Mouse (Mus musculus) hindbrain, embryonic 12.5 days (tissue): ENCODE measurements around the gene Chka. TPM values are rescaled to one million over a fixed set of nuclear protein-coding genes. Genes with fewer than 3 reads are reported as not detected.

Experiments used
- ATAC-seq: fragments of 200-750 bp; cut with Nextera tagmentation; 2 replicates; pipeline ENCODE4 v1.8.0; 2017; ENCODE audit warnings: moderate TSS enrichment; ENCODE audit not compliant: low FRiP score
- H3K27ac ChIP-seq: fragments of 300-500 bp; sonication (generic); 2 replicates; pipeline ENCODE4 v1.5.1; 2016; ENCODE audit warnings: mild to moderate bottlenecking
- H3K27me3 ChIP-seq: fragments of 300-500 bp; sonication (generic); 2 replicates; pipeline ENCODE4 v1.6.1; 2016; ENCODE audit warnings: mild to moderate bottlenecking
- H3K36me3 ChIP-seq: fragments of 300-500 bp; sonication (generic); 2 replicates; pipeline ENCODE4 v1.6.1; 2016; ENCODE audit warnings: mild to moderate bottlenecking
- H3K4me1 ChIP-seq: fragments of 300-500 bp; sonication (generic); 2 replicates; pipeline ENCODE4 v1.6.1; 2016
- H3K4me2 ChIP-seq: fragments of 300-500 bp; sonication (generic); replicated peaks from 2 replicates; pipeline ENCODE4 v1.6.1; 2016; ENCODE audit warnings: mild to moderate bottlenecking
- H3K4me3 ChIP-seq: fragments of 300-500 bp; sonication (generic); 2 replicates; pipeline ENCODE4 v1.5.1; 2016; ENCODE audit warnings: mild to moderate bottlenecking
- H3K9ac ChIP-seq: fragments of 300-500 bp; sonication (generic); 2 replicates; pipeline ENCODE4 v1.6.1; 2016; ENCODE audit warnings: mild to moderate bottlenecking, moderate library complexity
- H3K9me3 ChIP-seq: fragments of 300-500 bp; sonication (generic); replicated peaks from 2 replicates; pipeline ENCODE4 v1.6.1; 2016; ENCODE audit warnings: mild to moderate bottlenecking
- WGBS: fragments of 180-500 bp; shearing (Covaris S2); methylation state at CpG from one replicate; pipeline ENCODE4 v1.1.7; 2016; 5-methylcytosine and 5-hydroxymethylcytosine counted together
- polyA plus RNA-seq: library from polyadenylated mRNA; unstranded; fragments of >200 nt; fragmentation: Nextera tagmentation; extraction: Ambion mirVana; gene quantifications from 2 replicates; pipeline ENCODE4 v1.2.1, GENCODE M21; 2016

The Chka gene
- polyA plus RNA-seq, 1 experiment from 2014 or later = 66.8 TPM

DNA sequence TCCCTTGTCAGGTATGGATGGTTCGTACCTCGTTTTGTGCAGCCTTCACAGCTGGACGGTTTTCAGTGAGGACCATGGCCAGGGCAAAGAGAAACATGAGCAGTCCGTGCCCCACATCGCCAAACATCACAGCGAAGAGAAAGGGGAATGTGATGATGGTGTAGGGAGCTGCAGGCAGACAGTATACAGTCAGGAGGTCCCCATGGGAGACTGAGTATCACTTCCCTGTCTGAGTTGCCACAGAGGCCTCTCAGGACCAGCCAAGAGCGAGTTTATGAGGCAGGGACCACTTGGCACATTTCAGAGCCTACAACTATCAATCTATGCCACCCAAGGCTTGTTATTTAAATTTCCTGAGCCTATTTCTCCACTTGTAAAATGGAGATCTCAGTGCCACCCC lies 47.4 kb downstream of the Chka start:
- Histone ChIP-seq H3K4me3 (no peak overlapping the region), H3K9me3 (no peaks in the 10 kb centered on the region), H3K4me2 (no peak overlapping the region), H3K27ac (no peak overlapping the region), H3K27me3 (no peaks in the 10 kb centered on the region; the same call in 1 of the 2 replicates), H3K9ac (no peak overlapping the region), H3K4me1 (peaks cover 15% of the 10 kb centered on the region), H3K36me3 (peaks cover 40% of the 10 kb centered on the region)
- WGBS = 80% methylated on average over 7 of the region's 7 CpGs
- ATAC-seq = no peak

DNA sequence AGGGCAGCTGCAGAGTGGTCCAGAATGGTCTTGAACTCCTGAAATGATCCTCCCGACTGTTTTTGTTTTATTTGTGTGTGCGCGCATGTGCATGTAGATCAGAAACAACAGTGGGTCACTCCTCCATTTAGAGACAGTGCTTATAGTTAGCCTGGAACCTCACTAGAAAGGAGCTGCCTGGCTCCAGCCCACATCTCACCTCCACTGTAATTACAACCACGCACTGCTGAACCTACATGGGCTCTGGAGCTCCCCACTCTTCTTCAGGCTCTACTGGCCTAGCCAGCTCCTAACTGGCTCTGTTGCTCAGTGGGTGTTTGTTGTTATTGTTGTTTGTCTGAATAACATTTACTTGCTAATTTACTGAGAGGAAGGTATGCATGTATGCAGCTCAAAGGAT lies 48.0 kb downstream of the Chka start:
- Histone ChIP-seq H3K9ac (no peak overlapping the region), H3K36me3 (peaks cover 33% of the 10 kb centered on the region), H3K4me1 (peaks cover 15% of the 10 kb centered on the region), H3K27ac (no peak overlapping the region), H3K4me3 (no peak overlapping the region), H3K27me3 (no peaks in the 10 kb centered on the region; the same call in 1 of the 2 replicates), H3K9me3 (no peaks in the 10 kb centered on the region), H3K4me2 (no peak overlapping the region)
- ATAC-seq = no peak
- 96% methylated on average over 4 of the region's 4 CpGs for WGBS

DNA sequence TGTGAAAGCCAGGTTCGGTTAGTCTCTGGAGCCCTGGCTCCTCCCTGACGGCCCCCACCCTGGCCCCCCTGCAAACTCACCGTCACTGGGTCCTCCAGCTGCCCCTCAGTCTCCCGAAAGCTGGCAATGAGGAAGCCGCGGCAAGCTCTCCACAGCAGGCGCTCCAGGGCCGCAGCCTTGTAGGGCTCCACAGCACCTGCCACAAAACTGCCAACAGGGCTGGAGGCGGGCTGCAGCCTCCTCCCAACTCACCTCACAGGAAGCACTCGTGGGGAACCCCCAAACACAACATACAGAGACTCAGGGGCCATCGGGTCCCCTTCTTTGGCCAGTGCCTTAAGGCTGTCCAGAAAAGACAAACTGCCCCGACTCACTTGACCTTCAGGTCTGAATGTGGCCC lies 51.4 kb downstream of the Chka start:
- H3K27me3 ChIP-seq = no peaks in the 10 kb centered on the region; the same call in 1 of the 2 replicates
- no peak overlapping the region for H3K4me3 ChIP-seq
- H3K4me1 ChIP-seq = peaks cover 23% of the 10 kb centered on the region
- 79% methylated on average over 12 of the region's 12 CpGs for WGBS
- ATAC-seq = no peak
- H3K36me3 ChIP-seq = peaks cover 9% of the 10 kb centered on the region
- H3K9ac ChIP-seq = 0 out of 2 replicates have a peak overlapping the region, but pooled peaks have one; percentile 13
- H3K27ac ChIP-seq = no peak overlapping the region
- no peaks in the 10 kb centered on the region for H3K9me3 ChIP-seq
- no peak overlapping the region for H3K4me2 ChIP-seq

GRCm38 (mm10) chr19:3903648-3904362 lies 52.2 kb downstream of the Chka start:
- no peaks in the 10 kb centered on the region; the same call in 1 of the 2 replicates for H3K27me3 ChIP-seq
- peaks cover 23% of the 10 kb centered on the region for H3K4me1 ChIP-seq
- 67% methylated on average over 25 of the region's 25 CpGs for WGBS
- no peak overlapping the region for H3K4me2 ChIP-seq
- no peak overlapping the region for H3K4me3 ChIP-seq
- no peak for ATAC-seq
- H3K9ac ChIP-seq = 0 out of 2 replicates have a peak overlapping the region, but pooled peaks have one; percentile 13
- H3K9me3 ChIP-seq = no peaks in the 10 kb centered on the region
- H3K36me3 ChIP-seq = peaks cover 17% of the 10 kb centered on the region
- H3K27ac ChIP-seq = no peak overlapping the region

- peaks cover 23% of the 10 kb centered on the region for H3K4me1 ChIP-seq
- H3K9ac ChIP-seq = no peak overlapping the region
- 69% methylated on average over 10 of the region's 10 CpGs for WGBS
These were observed 52.7 kb downstream of the Chka start for GRCm38 (mm10) chr19:3904363-3904675.

DNA sequence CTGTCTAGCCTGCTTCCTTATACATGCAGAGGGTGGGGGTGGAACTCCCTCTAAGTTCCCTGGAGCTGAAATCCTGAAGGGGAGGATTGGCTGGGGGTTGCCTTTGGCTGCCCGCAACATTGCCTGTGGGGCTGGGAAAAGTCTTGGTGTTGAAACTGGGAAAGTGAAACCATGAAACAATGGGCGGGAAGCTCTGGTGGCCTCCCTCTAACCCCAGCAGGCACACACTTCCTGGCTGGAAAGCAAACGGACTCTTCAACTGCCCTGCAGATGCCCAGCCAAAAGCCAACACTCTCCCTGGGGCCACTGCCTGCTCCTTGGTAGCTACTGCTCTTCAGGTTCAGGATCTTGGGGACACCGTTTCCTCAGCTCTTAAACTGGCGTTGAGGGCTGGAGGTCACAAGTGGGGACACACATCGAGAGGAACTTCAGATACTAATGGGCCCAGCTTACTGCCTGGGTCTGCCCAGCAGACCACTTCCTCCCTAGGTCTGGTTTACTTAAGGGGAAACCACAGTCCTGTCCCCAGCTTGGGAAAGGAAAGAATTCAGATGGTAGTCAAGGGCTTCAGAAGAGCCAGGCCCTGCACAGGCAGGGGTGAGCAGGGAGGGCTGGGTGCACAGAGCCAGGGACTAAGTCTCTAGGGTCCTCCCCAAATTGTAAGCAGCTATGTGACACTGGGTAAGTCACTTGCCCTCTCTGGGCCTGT lies 53.8 kb downstream of the Chka start:
- Histone ChIP-seq H3K4me3 (peak overlapping the region; percentile 42; the same call in 1 of the 2 replicates), H3K9me3 (no peaks in the 10 kb centered on the region), H3K27ac (peak overlapping the region; percentile 70), H3K4me2 (peak overlapping the region; percentile 65), H3K4me1 (peaks cover 23% of the 10 kb centered on the region), H3K9ac (peak overlapping the region; percentile 13; the same call in 1 of the 2 replicates), H3K36me3 (peaks cover 33% of the 10 kb centered on the region), H3K27me3 (no peaks in the 10 kb centered on the region; the same call in 1 of the 2 replicates)
- WGBS = 51% methylated on average over 6 of the region's 6 CpGs
- ATAC-seq = no peak

More at GRCm38 (mm10) chr19:3904363-3904675, 52.7 kb downstream of the Chka start:
- H3K4me2 ChIP-seq = no peak overlapping the region
- no peak for ATAC-seq
- no peaks in the 10 kb centered on the region for H3K9me3 ChIP-seq
- H3K27ac ChIP-seq = no peak overlapping the region
- H3K27me3 ChIP-seq = no peaks in the 10 kb centered on the region; the same call in 1 of the 2 replicates
- H3K4me3 ChIP-seq = no peak overlapping the region
- H3K36me3 ChIP-seq = peaks cover 22% of the 10 kb centered on the region

- Histone ChIP-seq H3K9ac (peak overlapping the region; percentile 62), H3K4me3 (peak overlapping the region; percentile 42), H3K36me3 (peaks cover 41% of the 10 kb centered on the region), H3K4me1 (peaks cover 26% of the 10 kb centered on the region), H3K27ac (peak overlapping the region; percentile 70; the same call in 1 of the 2 replicates), H3K9me3 (no peaks in the 10 kb centered on the region), H3K4me2 (peak overlapping the region; percentile 65), H3K27me3 (no peaks in the 10 kb centered on the region; the same call in 1 of the 2 replicates)
- 41% methylated on average over 10 of the region's 10 CpGs for WGBS
- 0 out of 2 replicates have a peak, but pooled peaks have one; percentile 1 for ATAC-seq
These were observed 54.8 kb downstream of the Chka start for GRCm38 (mm10) chr19:3906326-3906725.

DNA sequence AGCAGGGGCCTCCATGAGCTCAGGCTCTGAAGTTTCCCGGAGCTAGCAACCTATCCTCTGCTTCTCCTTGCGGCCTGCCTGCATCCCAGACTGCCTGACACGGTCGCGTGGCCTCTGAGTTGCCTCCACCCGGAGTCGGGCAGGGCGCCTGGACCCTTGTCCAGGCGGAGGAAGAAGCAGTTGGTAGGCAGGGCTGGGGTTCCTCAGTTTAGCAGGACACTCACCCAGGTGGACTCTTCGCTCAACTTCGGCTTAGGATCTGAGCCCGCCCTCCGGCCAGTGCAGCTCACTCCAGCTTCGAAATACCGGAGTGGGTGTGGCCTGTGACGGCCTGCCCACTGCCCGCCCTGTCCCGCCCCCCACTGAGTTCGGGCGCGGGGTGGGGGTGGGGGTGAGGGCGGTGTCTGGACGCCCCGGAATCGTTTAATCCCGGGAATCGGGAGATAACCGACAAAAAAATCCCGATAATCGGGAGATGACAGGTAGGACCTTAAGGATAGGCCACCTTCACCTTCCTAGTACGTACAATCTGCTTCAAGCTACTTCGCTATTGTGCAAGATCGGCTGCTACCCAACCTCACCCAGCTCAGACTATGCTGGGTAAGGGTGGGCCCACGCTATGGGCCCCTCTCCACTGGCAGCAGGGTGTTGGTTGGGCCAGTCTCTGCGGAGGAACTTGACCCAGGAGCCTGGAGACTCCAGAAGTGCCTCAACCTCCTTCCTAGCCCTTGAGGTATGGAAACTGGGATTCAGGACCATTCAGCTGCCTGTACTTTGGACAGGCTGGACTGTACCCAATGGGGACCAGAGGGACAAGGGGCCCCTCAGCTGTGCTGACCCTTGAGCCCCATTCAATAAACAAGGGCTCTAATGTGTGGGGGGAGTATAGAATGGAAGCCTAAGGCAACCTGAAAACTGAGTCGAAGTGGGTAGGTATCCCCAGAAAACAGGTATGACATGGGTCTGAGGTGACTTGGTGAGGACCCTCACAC lies 55.5 kb downstream of the Chka start, which contains the start of gene Tcirg1:
TSS of gene Tcirg1 (minus strand) at position 339 of the 992 bp plus-strand sequence.
- no peaks in the 10 kb centered on the region; the same call in 1 of the 2 replicates for H3K27me3 ChIP-seq
- H3K4me3 ChIP-seq = peak within 1 kb of the TSS; percentile 42
- H3K9ac ChIP-seq = peak within 1 kb of the TSS; percentile 62
- ATAC-seq = peak; percentile 41
- peaks cover 33% of the 10 kb centered on the region for H3K4me1 ChIP-seq
- H3K4me2 ChIP-seq = peak within 1 kb of the TSS; percentile 65
- H3K9me3 ChIP-seq = no peaks in the 10 kb centered on the region
- 6% methylated on average over 36 of the region's 36 CpGs for WGBS
- peak within 1 kb of the TSS; percentile 70; the same call in 1 of the 2 replicates for H3K27ac ChIP-seq
- peaks cover 40% of the 10 kb centered on the region for H3K36me3 ChIP-seq

DNA sequence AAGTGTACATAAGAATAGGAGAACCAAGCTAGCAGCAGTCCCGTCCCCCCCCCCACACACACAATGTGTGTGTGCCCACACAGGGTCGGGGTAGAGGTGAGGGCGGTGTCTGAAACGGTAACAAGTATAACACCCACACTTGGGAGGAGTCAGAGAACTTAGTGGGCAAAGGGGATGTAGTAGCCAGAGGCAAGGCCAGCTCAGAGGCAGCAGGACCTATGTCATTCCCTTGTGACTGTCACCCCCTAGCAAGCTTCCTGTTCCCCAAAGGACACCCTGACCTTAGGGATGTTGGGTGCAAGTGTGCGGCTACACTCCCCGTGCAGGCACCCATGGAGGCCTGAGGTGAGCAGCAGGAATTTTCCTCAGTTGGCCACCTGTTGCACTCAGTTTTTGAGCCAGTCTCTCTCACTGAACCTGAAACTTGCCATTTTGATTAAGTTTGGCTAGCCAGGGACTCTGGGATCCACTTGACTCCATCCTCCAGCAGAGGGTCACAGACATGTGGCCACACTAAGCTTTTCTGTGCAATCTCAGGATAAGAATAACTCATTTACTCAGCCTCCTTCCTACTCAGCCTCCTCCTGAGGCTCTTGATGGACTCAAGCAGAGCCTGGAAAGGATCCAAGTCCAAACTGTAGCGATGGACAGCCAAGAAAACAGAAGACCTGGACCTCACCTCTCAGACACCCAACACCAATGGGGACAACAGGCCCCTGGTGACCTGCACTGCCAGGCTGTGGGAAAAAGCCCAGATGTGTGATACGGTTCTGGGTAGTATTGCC lies 56.5 kb downstream of the Chka start:
- no peak overlapping the region for H3K9ac ChIP-seq
- 0 out of 2 replicates have a peak overlapping the region, but pooled peaks have one; percentile 42 for H3K4me3 ChIP-seq
- H3K4me2 ChIP-seq = peak overlapping the region; percentile 65; the same call in 1 of the 2 replicates
- H3K4me1 ChIP-seq = peaks cover 35% of the 10 kb centered on the region
- WGBS = 79% methylated on average over 8 of the region's 8 CpGs
- no peak overlapping the region for H3K27ac ChIP-seq
- peaks cover 38% of the 10 kb centered on the region for H3K36me3 ChIP-seq
- no peaks in the 10 kb centered on the region for H3K9me3 ChIP-seq
- no peak for ATAC-seq
- H3K27me3 ChIP-seq = no peaks in the 10 kb centered on the region; the same call in 1 of the 2 replicates

GRCm38 (mm10) chr19:3910206-3910605 lies 58.6 kb downstream of the Chka start:
- ATAC-seq = no peak
- H3K36me3 ChIP-seq = peaks cover 38% of the 10 kb centered on the region
- WGBS = 77% methylated on average over 5 of the region's 5 CpGs
- no peak overlapping the region for H3K4me2 ChIP-seq
- H3K4me3 ChIP-seq = no peak overlapping the region
- no peaks in the 10 kb centered on the region for H3K27me3 ChIP-seq
- no peak overlapping the region for H3K27ac ChIP-seq
- peaks cover 39% of the 10 kb centered on the region for H3K4me1 ChIP-seq
- H3K9me3 ChIP-seq = no peaks in the 10 kb centered on the region
- H3K9ac ChIP-seq = no peak overlapping the region
